Mouse (Mus musculus) bone marrow macrophage, adult 2 months (primary cell): Measurements from ENCODE around the gene Srd5a3.

Experiments used
- CTCF ChIP-seq: IDR thresholded peaks from 2 replicates; pipeline ENCODE4 v1.5.1; 2012; ENCODE audit warnings: low read depth, mild to moderate bottlenecking, low read length, moderate library complexity
- POLR2A ChIP-seq: IDR thresholded peaks from 2 replicates; pipeline ENCODE4 v1.6.1; 2012; ENCODE audit warnings: mild to moderate bottlenecking, low read depth, low read length, borderline replicate concordance

DNA sequence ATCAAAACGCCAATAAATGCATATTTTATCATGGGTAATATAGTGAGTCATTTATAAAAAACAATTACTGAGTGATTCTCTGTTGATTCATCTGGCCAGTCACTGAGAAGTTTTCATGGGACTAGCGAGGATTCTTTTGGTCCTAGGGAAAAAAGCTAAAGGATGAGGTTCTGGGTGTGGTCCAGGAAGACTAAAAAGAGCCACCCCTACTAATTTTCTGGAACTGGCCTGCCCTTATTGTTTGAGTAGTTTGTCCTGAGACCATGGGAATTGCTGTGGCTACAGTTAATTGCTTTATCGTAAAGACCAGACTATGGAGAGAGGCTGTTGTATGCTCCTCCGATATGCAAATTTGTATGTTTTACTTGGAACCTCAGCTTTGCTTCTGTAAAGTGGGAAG is 28.1 kb upstream of the Srd5a3 start:
- TF ChIP-seq POLR2A = no peak
- TF ChIP-seq CTCF = no peak
